Mouse (Mus musculus): ENCODE measurements around the gene Actn4. TPM values are rescaled to one million over a fixed set of nuclear protein-coding genes. Genes with fewer than 3 reads are reported as not detected.
"Not testable (repeated sequence)": the region's sequence is repeated elsewhere in the genome, so short reads cannot be mapped to it uniquely, and the experiment has no call there.

The Actn4 gene
- total RNA-seq, 1 experiment, result 566 TPM

DNA sequence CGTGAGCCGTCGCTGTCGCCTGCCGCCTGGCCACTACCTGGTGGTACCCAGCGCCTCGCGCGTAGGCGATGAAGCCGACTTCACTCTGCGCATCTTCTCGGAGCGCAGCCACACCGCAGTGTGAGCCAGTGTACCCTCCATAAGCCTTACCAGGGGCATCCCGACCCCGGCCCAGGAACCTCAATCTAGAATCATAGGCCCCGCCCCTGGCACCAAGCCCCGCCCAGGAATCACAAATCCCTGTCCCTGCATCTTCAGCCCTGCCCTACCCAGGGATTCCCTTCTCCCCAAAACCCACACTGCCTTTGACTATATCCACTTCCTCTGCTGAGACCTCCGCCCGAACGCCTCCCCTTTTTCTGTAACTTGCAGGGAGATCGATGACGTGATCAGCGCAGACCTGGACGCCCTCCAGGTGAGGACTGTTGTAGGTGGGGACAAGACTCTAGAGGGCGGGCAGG, 73.4 kb downstream of the Actn4 start:
- H3K27ac ChIP-seq (ENCODE audit: insufficient read depth, low read depth, low read length, poor library complexity, severe bottlenecking), result no peak overlapping the region
- H3K36me3 ChIP-seq (ENCODE audit: control insufficient read depth, insufficient read depth, low read length, poor library complexity, severe bottlenecking), result peaks cover 25% of the 10 kb centered on the region
- in situ Hi-C loops (cut with MboI; ENCODE audit: low sequenced_read_pairs in 2 of 2, unreplicated experiment in 2 of 2), result no loop called here

DNA sequence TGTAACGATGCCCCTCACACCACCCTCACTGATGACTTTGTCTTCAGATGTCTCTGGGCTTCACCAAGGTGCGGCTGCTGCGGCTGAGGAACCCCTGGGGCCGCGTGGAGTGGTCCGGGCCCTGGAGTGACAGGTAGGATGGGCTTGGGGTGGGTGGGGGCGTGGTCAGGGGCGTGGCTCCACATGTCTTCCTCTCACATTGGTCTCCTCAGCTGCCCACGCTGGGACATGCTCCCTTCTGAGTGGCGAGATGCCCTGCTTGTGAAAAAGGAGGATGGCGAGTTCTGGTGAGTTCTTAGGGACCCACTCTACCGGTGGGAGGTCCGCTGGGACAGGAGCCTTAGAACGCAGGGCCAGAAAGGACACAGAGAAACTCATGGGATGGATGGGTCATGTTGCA, 75.7 kb downstream of the Actn4 start:
- Histone ChIP-seq H3K4me3 (ENCODE audit: insufficient read depth in 1 of 2, low read depth in 1 of 2, low read length in 2 of 2, poor library complexity in 1 of 2, severe bottlenecking in 1 of 2) (no peak overlapping the region), H3K9ac (ENCODE audit: insufficient read depth, low read depth, low read length, poor library complexity, severe bottlenecking) (no peak overlapping the region), H3K4me1 (ENCODE audit: control insufficient read depth in 2 of 2, insufficient read depth in 2 of 2, low read length in 2 of 2, poor library complexity in 1 of 2) (peaks cover 0 to 7% of the 10 kb centered on the region in 2 experiments; a peak in 2 of 4 replicates), H3K36me3 (ENCODE audit: control insufficient read depth, insufficient read depth, low read length, poor library complexity, severe bottlenecking) (peaks cover 5% of the 10 kb centered on the region), H3K27ac (ENCODE audit: insufficient read depth, low read depth, low read length, poor library complexity, severe bottlenecking) (no peak overlapping the region), H3K9me3 (ENCODE audit: control insufficient read depth, insufficient read depth, low read depth, low read length) (no peaks in the 10 kb centered on the region)
- TF ChIP-seq ZC3H11A (IDR thresholded peaks at IDR 0.05; ENCODE audit: borderline replicate concordance, low read depth, low read length), result no peak
- no peak for TF ChIP-seq ZNF384 (IDR thresholded peaks at IDR 0.05; ENCODE audit: low read depth, low read length)
- TF ChIP-seq HCFC1 (IDR thresholded peaks at IDR 0.05; ENCODE audit: borderline replicate concordance, insufficient read depth, low read length), result no peak
- no peak for TF ChIP-seq MAFK (IDR thresholded peaks at IDR 0.05; ENCODE audit: insufficient read depth, low read depth, low read length)
- no peak for TF ChIP-seq CHD2 (IDR thresholded peaks at IDR 0.05; ENCODE audit: low read depth, low read length)
- DNase-seq (ENCODE audit: low read depth, low spot score), result peak; percentile 40
- in situ Hi-C loops (cut with MboI; ENCODE audit: low sequenced_read_pairs in 2 of 2, unreplicated experiment in 2 of 2), result no loop called here

More for the DNA sequence above, 73.4 kb downstream of the Actn4 start:
- peak overlapping the region; percentile 58 to 76 for H3K4me3 ChIP-seq (ENCODE audit: insufficient read depth in 1 of 2, low read depth in 1 of 2, low read length in 2 of 2, poor library complexity in 1 of 2, severe bottlenecking in 1 of 2)
- no peak for DNase-seq (ENCODE audit: low read depth, low spot score)
- 0 out of 2 replicates have a peak overlapping the region, but pooled peaks have one; percentile 36 for H3K9ac ChIP-seq (ENCODE audit: insufficient read depth, low read depth, low read length, poor library complexity, severe bottlenecking)
- peaks cover 0 to 5% of the 10 kb centered on the region in 2 experiments; a peak in 1 of 4 replicates for H3K4me1 ChIP-seq (ENCODE audit: control insufficient read depth in 2 of 2, insufficient read depth in 2 of 2, low read length in 2 of 2, poor library complexity in 1 of 2)
- TF ChIP-seq HCFC1 (IDR thresholded peaks at IDR 0.05; ENCODE audit: borderline replicate concordance, insufficient read depth, low read length) (no peak), CHD2 (IDR thresholded peaks at IDR 0.05; ENCODE audit: low read depth, low read length) (no peak), MAFK (IDR thresholded peaks at IDR 0.05; ENCODE audit: insufficient read depth, low read depth, low read length) (no peak), ZNF384 (IDR thresholded peaks at IDR 0.05; ENCODE audit: low read depth, low read length) (no peak), ZC3H11A (IDR thresholded peaks at IDR 0.05; ENCODE audit: borderline replicate concordance, low read depth, low read length) (no peak)
- no peaks in the 10 kb centered on the region for H3K9me3 ChIP-seq (ENCODE audit: control insufficient read depth, insufficient read depth, low read depth, low read length)

DNA sequence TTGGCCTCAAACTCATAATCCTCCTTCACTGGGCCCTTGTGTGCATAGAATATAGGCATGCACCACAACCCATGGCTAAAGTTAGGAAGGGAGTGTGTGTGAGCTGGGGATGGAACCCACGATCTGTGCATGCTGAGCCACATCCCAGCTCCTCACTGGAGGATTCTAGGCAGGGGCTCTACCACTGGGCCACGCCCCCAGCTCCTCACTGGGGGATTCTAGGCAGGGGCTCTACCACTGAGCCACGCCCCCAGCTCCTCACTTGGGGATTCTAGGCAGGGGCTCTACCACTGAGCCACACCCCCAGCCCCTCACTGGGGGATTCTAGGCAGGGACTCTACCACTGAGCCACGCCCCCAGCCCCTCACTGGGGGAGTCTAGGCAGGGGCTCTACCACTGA, 78.4 kb downstream of the Actn4 start:
- H3K9ac ChIP-seq (ENCODE audit: insufficient read depth, low read depth, low read length, poor library complexity, severe bottlenecking); H3K36me3 ChIP-seq (ENCODE audit: control insufficient read depth, insufficient read depth, low read length, poor library complexity, severe bottlenecking); DNase-seq (ENCODE audit: low read depth, low spot score); in situ Hi-C loops (cut with MboI; ENCODE audit: low sequenced_read_pairs in 2 of 2, unreplicated experiment in 2 of 2); H3K4me3 ChIP-seq (ENCODE audit: insufficient read depth in 1 of 2, low read depth in 1 of 2, low read length in 2 of 2, poor library complexity in 1 of 2, severe bottlenecking in 1 of 2); H3K27ac ChIP-seq (ENCODE audit: insufficient read depth, low read depth, low read length, poor library complexity, severe bottlenecking); H3K9me3 ChIP-seq (ENCODE audit: control insufficient read depth, insufficient read depth, low read depth, low read length): not testable (repeated sequence)
- peaks cover 0 to 24% of the 10 kb centered on the region in 2 experiments; a peak in 2 of 4 replicates for H3K4me1 ChIP-seq (ENCODE audit: control insufficient read depth in 2 of 2, insufficient read depth in 2 of 2, low read length in 2 of 2, poor library complexity in 1 of 2)

DNA sequence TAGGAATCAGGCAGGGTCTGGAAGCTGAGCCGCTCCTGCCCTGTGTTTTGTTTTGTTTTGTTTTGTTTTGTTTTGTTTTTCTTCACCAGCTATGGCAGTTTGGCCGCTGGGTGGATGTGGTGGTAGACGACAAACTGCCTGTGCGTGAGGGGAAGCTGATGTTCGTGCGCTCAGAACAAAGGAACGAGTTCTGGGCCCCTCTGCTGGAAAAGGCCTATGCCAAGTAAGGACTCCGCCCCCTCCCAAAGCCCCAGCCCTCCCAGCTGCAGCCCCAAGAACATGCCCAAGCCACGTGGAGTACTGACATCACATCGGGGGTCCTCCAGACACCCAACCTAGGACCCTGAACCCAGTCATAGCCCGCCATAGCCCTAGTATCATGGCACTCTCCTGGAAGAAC, 79.1 kb downstream of the Actn4 start:
- H3K36me3 ChIP-seq (ENCODE audit: control insufficient read depth, insufficient read depth, low read length, poor library complexity, severe bottlenecking), result no peaks in the 10 kb centered on the region; the same call in 1 of the 2 replicates
- in situ Hi-C loops (cut with MboI; ENCODE audit: low sequenced_read_pairs in 2 of 2, unreplicated experiment in 2 of 2), result no loop called here

DNA sequence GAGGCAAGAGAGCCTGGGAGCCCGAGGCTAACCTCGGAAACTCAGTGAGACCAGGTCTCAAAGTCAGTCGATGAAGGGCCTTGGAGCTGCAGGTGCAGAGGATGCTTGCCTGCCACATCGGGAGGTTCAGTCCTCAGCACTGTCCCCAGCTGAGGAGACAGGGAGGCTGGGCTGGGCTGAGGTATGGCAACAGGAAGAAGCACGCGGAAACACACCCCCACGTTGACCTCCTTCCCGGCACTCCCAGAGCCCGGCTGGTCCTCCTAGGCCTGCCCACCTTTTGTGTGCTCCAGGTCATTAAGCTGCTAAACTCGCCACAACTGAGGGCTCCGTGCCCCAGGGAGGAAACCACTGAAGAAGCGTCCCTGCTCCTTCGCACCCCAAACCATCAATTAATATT, 80.9 kb downstream of the Actn4 start, which contains the start of gene Capn12:
Capn12 (plus strand) TSS at position 224 of the 400 bp plus-strand sequence.
- Histone ChIP-seq H3K9ac (ENCODE audit: insufficient read depth, low read depth, low read length, poor library complexity, severe bottlenecking) (no peak within 1 kb of the TSS), H3K4me3 (ENCODE audit: insufficient read depth in 1 of 2, low read depth in 1 of 2, low read length in 2 of 2, poor library complexity in 1 of 2, severe bottlenecking in 1 of 2) (no peak within 1 kb of the TSS), H3K36me3 (ENCODE audit: control insufficient read depth, insufficient read depth, low read length, poor library complexity, severe bottlenecking) (no peaks in the 10 kb centered on the region; the same call in 1 of the 2 replicates), H3K9me3 (ENCODE audit: control insufficient read depth, insufficient read depth, low read depth, low read length) (no peaks in the 10 kb centered on the region), H3K4me1 (ENCODE audit: control insufficient read depth in 2 of 2, insufficient read depth in 2 of 2, low read length in 2 of 2, poor library complexity in 1 of 2) (peaks cover 0 to 25% of the 10 kb centered on the region in 2 experiments; a peak in 2 of 4 replicates), H3K27ac (ENCODE audit: insufficient read depth, low read depth, low read length, poor library complexity, severe bottlenecking) (no peak within 1 kb of the TSS)
- in situ Hi-C loops (cut with MboI; ENCODE audit: low sequenced_read_pairs in 2 of 2, unreplicated experiment in 2 of 2), result no loop called here
- DNase-seq (ENCODE audit: low read depth, low spot score), result no peak
- no peak for TF ChIP-seq MAFK (IDR thresholded peaks at IDR 0.05; ENCODE audit: insufficient read depth, low read depth, low read length)
- TF ChIP-seq HCFC1 (IDR thresholded peaks at IDR 0.05; ENCODE audit: borderline replicate concordance, insufficient read depth, low read length), result no peak
- TF ChIP-seq CHD2 (IDR thresholded peaks at IDR 0.05; ENCODE audit: low read depth, low read length), result no peak
- no peak for TF ChIP-seq ZNF384 (IDR thresholded peaks at IDR 0.05; ENCODE audit: low read depth, low read length)
- no peak for TF ChIP-seq ZC3H11A (IDR thresholded peaks at IDR 0.05; ENCODE audit: borderline replicate concordance, low read depth, low read length)

More for the DNA sequence above, 79.1 kb downstream of the Actn4 start:
- Histone ChIP-seq H3K4me3 (ENCODE audit: insufficient read depth in 1 of 2, low read depth in 1 of 2, low read length in 2 of 2, poor library complexity in 1 of 2, severe bottlenecking in 1 of 2) (no peak overlapping the region), H3K9ac (ENCODE audit: insufficient read depth, low read depth, low read length, poor library complexity, severe bottlenecking) (no peak overlapping the region), H3K4me1 (ENCODE audit: control insufficient read depth in 2 of 2, insufficient read depth in 2 of 2, low read length in 2 of 2, poor library complexity in 1 of 2) (peaks cover 0 to 24% of the 10 kb centered on the region in 2 experiments; a peak in 2 of 4 replicates), H3K9me3 (ENCODE audit: control insufficient read depth, insufficient read depth, low read depth, low read length) (no peaks in the 10 kb centered on the region), H3K27ac (ENCODE audit: insufficient read depth, low read depth, low read length, poor library complexity, severe bottlenecking) (no peak overlapping the region)
- TF ChIP-seq CHD2 (IDR thresholded peaks at IDR 0.05; ENCODE audit: low read depth, low read length) (no peak), HCFC1 (IDR thresholded peaks at IDR 0.05; ENCODE audit: borderline replicate concordance, insufficient read depth, low read length) (no peak), ZC3H11A (IDR thresholded peaks at IDR 0.05; ENCODE audit: borderline replicate concordance, low read depth, low read length) (no peak)
- no peak for DNase-seq (ENCODE audit: low read depth, low spot score)
